Mouse (Mus musculus): ENCODE results near the gene Olfr577.

Gene Olfr577

GRCm38 (mm10) chr7:102975843-102976242 is at the start of gene Olfr577:
TSS of gene Olfr577 (minus strand) at chr7:102975943.
- CTCF ChIA-PET, result no interaction called here

DNA sequence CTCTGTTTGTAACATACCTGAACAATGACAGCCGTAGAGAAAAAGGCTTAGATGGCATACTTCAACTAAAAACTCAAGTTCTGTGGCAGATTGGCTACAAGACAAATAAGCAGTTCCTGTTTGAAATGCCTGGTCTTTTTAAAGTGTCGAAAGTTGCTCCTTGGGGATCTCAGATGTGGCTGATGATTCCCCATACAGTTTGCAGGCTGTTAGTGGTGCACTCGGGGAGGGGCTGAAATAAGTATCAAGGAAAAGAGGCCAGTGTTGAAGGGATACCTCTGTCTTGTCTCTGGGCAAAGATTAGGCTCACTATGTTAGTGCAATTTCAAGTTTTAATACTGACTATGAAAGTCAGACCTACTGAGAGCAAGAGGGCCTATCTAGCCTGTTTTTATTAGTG is 13.5 kb upstream of the Olfr577 start, which contains the start of gene Olfr578:
Gene Olfr578, minus strand, starts transcription at position 101 of the 400 bp plus-strand sequence.
- CTCF ChIA-PET, result no interaction called here

GRCm38 (mm10) chr7:102974399-102974798 is 1.3 kb downstream of the Olfr577 start:
- CTCF ChIA-PET, result no interaction called here

DNA sequence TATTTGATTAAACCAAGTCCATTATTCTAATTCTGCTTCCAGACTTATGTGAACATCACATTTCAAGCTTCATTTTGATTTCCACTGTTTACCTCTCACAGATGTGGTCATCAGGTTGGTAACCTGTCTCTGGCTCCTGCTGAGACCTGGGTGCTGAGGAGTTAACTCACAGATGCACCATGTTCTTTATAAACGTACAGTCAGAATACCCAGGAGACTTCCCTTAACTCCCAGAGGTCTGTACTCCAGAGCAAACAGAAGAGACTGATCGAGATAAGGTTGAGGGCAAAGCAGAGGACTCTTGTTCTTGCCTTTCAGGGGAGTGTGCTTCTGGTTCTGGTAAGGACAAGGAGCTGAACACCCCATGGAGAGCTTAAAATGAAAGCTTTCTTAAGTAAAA is 13.4 kb downstream of the Olfr577 start, which contains the start of gene Olfr576:
Gene Olfr576, plus strand, starts transcription at position 301 of the 400 bp plus-strand sequence.
- CTCF ChIA-PET, result no interaction called here

DNA sequence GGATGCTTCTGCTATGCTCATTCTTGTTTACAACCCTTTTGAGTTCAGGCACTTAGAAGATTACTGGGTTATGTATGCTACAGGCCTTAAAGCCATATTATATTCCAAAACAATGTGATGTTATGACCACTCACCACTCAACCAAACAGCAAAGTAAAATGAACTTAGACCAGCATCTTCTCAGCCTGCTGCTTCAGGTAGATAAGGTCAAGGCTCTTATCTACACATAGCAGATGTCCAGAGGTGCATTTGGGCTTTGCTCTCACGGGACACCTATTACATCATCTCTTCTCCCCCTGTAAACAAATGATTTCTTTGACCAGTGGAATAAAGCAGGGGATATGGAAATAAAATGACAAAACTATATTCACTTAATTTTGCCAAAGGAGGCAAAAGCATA is 17.1 kb downstream of the Olfr577 start, which contains the start of gene Olfr575:
Gene Olfr575, minus strand, starts transcription at position 183 of the 400 bp plus-strand sequence.
- CTCF ChIA-PET, result no interaction called here

GRCm38 (mm10) chr7:102958137-102958536 is 17.6 kb downstream of the Olfr577 start:
- CTCF ChIA-PET, result no interaction called here

DNA sequence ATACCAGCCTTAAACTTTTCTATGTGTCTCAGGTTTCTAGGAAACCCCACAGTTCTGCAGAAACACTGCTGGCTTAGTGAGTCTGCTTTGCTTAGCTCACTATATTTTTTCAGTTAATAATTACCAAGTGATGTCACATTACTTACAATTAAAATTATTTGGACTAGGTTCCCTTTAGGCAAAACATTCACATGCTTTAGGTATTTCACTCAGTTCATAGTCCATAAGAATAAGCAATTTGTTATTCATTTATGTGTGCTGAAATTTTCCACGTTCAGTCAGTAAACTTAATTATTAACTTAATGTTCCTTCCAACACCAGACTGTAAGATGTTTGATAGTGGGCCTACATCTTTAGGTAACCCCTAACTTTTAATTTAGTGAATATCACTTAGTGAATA is 25.0 kb downstream of the Olfr577 start:
- CTCF ChIA-PET, result no interaction called here

DNA sequence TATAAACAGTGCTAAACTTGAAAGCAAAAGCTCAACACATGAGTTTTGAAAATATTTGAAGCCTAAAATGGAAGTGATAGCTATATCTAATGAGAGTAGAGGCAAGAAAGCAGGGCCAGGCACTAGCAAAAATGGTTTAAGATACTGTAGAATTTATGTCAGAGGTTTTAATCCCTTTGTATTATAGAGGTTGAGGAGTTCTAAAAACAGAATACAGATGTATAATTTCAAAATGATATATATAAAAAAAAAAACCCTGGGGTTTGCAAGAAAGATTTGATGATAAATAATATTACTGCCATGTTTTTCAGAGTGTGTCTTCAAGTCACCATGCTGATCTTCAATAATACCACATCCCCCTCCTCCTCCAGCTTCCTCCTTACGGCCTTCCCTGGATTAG is 27.6 kb downstream of the Olfr577 start, which contains the start of gene Olfr574:
Gene Olfr574, plus strand, starts transcription at position 301 of the 400 bp plus-strand sequence.
- CTCF ChIA-PET, result no interaction called here

DNA sequence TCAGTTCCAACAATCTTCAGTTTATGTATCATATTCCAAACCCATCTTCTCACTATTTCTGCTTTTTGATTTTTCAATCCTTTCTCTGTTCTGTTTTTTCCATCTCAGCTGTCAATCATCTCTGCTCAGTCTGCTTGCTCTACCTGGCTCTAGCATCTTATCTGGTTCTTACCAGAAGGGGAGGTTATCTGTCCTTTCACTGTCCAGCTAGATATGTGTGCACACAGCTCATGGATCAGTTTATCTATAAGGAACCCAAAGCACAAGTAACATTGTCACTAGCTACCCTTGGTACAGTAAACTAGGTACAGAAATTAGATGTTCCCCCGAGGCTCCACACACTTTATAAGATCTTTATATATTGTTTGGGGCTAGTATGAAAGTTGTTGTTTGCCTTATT is 32.3 kb downstream of the Olfr577 start:
- CTCF ChIA-PET, result interaction anchor here (0.6 kb wide), 1 partner anchor 172 kb away, joined by 8 read pairs; the partner anchor contains the start of gene Olfr561

- CTCF ChIA-PET, result no interaction called here
Observed at GRCm38 (mm10) chr7:102942475-102942874, 33.3 kb downstream of the Olfr577 start, which contains the start of gene Olfr573-ps1. TSS of gene Olfr573-ps1 (minus strand) at chr7:102942575.

DNA sequence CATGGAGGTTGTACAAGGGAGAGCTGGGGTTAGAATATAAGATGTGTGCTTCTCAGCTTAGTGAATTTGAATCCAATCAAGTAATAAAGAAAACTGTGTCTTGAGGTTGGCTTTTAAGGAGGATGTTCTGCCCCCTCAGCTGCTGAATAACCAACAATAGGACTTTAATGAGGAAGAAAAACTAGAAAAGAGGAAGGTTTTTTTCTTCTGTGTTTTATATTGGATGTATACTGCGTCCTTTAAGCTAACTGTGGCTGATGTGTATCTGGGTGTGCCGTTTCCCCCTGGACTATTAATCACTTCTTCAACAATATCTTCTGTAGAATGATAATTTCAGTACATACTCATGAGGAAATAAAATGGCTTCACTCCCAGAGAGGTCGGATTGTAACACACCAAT is 48.6 kb downstream of the Olfr577 start:
- CTCF ChIA-PET, result no interaction called here

DNA sequence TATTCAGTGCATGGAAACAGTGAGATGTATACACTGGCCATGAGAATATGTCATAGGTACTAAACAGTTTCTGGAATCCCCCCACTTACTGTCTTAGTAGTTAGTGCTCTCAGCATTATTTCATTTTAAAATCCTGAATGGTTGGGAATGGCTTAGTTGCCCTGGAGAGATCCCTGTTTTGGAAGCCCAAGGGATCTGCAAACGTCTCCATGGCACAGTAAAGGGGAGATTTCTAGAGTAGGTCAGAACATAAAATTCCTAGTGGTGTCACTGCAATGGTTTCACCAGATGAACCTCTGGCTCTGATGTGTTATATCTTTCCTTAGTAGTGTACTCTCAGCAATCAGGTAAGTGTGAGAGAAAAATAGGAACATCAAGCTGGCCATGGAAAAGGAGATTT is 51.6 kb downstream of the Olfr577 start, which contains the start of gene Olfr572:
Gene Olfr572, plus strand, starts transcription at position 301 of the 400 bp plus-strand sequence.
- CTCF ChIA-PET, result no interaction called here
